Mouse (Mus musculus) kidney, postnatal 25 days (tissue): ENCODE measurements around the gene Prr29.
"Not testable (repeated sequence)": the region's sequence is repeated elsewhere in the genome, so short reads cannot be mapped to it uniquely, and the experiment has no call there.

ENCODE experiments used
- DNase-seq, 2 experiments: peaks; one replicate each; pipeline ENCODE4 v3.0.0; 2021; ENCODE audit warnings: mixed read lengths in 2 of 2

Prr29 gene

GRCm38 (mm10) chr11:106355382-106356128 is 9.7 kb upstream of the Prr29 start:
- peak; percentile 6 to 55 for DNase-seq

GRCm38 (mm10) chr11:106359350-106359749 is 5.9 kb upstream of the Prr29 start:
- DNase-seq: peak in 1 of 2 experiments; percentile 22

- no peak for DNase-seq
Measured at GRCm38 (mm10) chr11:106364712-106365111, 560 bp upstream of the Prr29 start.

- peak; percentile 74 to 86 for DNase-seq
Measured at GRCm38 (mm10) chr11:106366316-106366715, 1.0 kb downstream of the Prr29 start.

GRCm38 (mm10) chr11:106373998-106374397 is 8.7 kb downstream of the Prr29 start:
- DNase-seq: no peak

- DNase-seq: no peak
Measured at GRCm38 (mm10) chr11:106374559-106374958, 9.3 kb downstream of the Prr29 start.

GRCm38 (mm10) chr11:106374979-106375378 is 9.7 kb downstream of the Prr29 start:
- DNase-seq: no peak

GRCm38 (mm10) chr11:106381011-106381410 is 15.7 kb downstream of the Prr29 start:
- DNase-seq: no peak

- peak; percentile 53 to 60 for DNase-seq
Measured at GRCm38 (mm10) chr11:106381883-106382282, 16.6 kb downstream of the Prr29 start.

- peak; percentile 33 to 67 for DNase-seq
Measured at GRCm38 (mm10) chr11:106382424-106382823, 17.2 kb downstream of the Prr29 start.

- no peak for DNase-seq
Measured at GRCm38 (mm10) chr11:106383051-106383790, 17.9 kb downstream of the Prr29 start.

- no peak for DNase-seq
Measured at GRCm38 (mm10) chr11:106386409-106386808, 21.1 kb downstream of the Prr29 start.

- no peak for DNase-seq
Measured at GRCm38 (mm10) chr11:106387020-106387419, 21.7 kb downstream of the Prr29 start.

GRCm38 (mm10) chr11:106387791-106388216 is 22.5 kb downstream of the Prr29 start, which contains the start of gene Icam2:
Gene Icam2 (minus strand): TSS chr11:106388075.
- peak in 1 of 2 experiments; percentile 38 for DNase-seq

- DNase-seq: peak; percentile 43 to 53
Measured at GRCm38 (mm10) chr11:106389611-106390010, 24.3 kb downstream of the Prr29 start.

- DNase-seq: peak; percentile 45 to 62
Measured at GRCm38 (mm10) chr11:106390757-106391156, 25.5 kb downstream of the Prr29 start.

GRCm38 (mm10) chr11:106391546-106392188 is 26.4 kb downstream of the Prr29 start:
- DNase-seq: peak; percentile 68 to 81

GRCm38 (mm10) chr11:106392597-106393330 is 27.5 kb downstream of the Prr29 start:
- DNase-seq: no peak

- DNase-seq: no peak
Measured at GRCm38 (mm10) chr11:106393331-106393616, 28.0 kb downstream of the Prr29 start.

GRCm38 (mm10) chr11:106394055-106394454 is 28.8 kb downstream of the Prr29 start:
- not testable (repeated sequence) for DNase-seq

GRCm38 (mm10) chr11:106397656-106398055 is 32.4 kb downstream of the Prr29 start:
- DNase-seq: no peak

- no peak for DNase-seq
Measured at GRCm38 (mm10) chr11:106398481-106398880, 33.2 kb downstream of the Prr29 start.

GRCm38 (mm10) chr11:106410011-106410410 is 44.7 kb downstream of the Prr29 start:
- DNase-seq: no peak
